Mouse (Mus musculus): Measurements from ENCODE around the gene Nsun6. TPM values are rescaled to one million over a fixed set of nuclear protein-coding genes. Genes with fewer than 3 reads are reported as not detected.

The Nsun6 gene
- total RNA-seq, 2 experiments from 2014 or later: 2.3 to 2.8 TPM

DNA sequence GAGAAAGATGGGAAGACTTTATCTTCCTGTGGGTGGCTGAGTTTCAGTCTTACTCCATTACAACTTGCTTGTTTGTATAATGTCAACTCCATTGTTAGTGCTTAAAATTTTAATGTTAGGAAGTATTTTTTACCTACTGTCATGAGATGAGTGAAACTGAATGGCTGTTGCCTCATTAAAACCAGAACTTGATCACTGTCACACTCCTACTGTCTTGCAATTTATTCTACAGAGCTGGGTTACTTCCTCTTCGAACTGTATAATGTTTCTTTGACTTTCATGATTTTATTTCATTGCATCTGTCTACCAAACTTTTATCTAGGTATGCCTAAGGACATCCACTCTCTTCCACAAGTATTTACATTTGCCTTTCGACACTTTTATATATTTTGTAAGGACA lies 93.4 kb downstream of the Nsun6 start:
- Histone ChIP-seq H3K27ac (no peak overlapping the region), H3K4me3 (no peak overlapping the region)
- intact Hi-C loops (cut with DNase I): no loop called here
- no peak for TF ChIP-seq CTCF (IDR thresholded peaks at IDR 0.05)
- DNase-seq: no peak

DNA sequence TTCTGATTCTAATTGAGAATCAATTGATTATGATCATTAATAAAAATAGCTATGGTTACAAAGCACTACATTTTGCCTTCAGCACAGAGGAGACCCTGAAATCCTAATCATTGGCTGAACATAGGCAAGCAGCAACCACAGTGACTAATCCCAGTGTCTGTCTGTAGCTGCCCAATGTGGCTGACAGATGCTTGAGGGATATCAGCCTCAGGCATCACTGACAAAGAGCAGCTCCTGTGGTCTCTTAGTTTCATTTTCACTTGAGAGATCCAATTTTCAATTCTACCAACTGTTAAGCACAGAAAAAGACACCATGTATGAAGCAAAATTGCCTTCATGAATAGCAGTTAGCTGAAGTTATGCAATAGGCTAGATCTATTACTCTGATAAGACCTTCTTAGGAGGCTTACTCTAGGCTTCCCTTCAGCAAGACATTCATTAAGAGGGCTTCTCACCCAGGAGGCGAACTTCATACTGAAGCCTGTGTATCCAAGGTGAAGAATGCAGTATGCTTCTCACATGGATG lies 93.8 kb downstream of the Nsun6 start:
- TF ChIP-seq CTCF (IDR thresholded peaks at IDR 0.05): no peak

DNA sequence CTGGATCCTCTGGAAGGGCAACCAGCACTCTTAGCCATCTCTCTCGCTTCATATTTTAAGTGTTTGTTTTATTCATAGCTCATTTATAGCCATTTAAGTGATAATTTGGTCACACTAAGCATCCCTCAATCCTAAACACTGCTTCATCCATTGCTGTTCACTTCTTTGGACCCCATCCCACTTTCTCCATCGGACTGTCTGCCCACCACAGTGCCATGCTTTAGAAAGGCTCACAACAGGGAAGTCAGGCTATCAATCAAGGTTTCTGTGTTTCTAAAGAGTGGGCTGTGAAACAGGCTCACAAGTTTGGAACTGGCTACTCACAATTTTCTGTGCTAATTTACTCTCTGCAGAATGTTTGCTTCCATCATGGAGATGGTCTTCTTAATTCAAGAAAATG lies 101.8 kb downstream of the Nsun6 start:
- intact Hi-C loops (cut with DNase I): no loop called here
- DNase-seq: no peak
- TF ChIP-seq CTCF (IDR thresholded peaks at IDR 0.05): no peak
- Histone ChIP-seq H3K4me3 (no peak overlapping the region), H3K27ac (no peak overlapping the region)

More for the DNA sequence above, 93.8 kb downstream of the Nsun6 start:
- DNase-seq: no peak
- Histone ChIP-seq H3K4me3 (no peak overlapping the region), H3K27ac (no peak overlapping the region)
- intact Hi-C loops (cut with DNase I): no loop called here

Other genes with a start within 250 kb of the Nsun6 start
- gene Arl5b, start 5.7 kb downstream of the Nsun6 start, total RNA-seq (2021): 10 to 100 TPM; 14.6 to 22.1 TPM